Mouse (Mus musculus) naive thymus-derived CD4-positive, alpha-beta T cell, adult 2 months (primary cell): ENCODE data around the gene Mapk3.

ENCODE experiments used
- DNase-seq: peaks from one replicate; pipeline ENCODE4 v3.0.0-alpha.2; 2011; ENCODE audit warnings: low read depth

The Mapk3 gene

DNA sequence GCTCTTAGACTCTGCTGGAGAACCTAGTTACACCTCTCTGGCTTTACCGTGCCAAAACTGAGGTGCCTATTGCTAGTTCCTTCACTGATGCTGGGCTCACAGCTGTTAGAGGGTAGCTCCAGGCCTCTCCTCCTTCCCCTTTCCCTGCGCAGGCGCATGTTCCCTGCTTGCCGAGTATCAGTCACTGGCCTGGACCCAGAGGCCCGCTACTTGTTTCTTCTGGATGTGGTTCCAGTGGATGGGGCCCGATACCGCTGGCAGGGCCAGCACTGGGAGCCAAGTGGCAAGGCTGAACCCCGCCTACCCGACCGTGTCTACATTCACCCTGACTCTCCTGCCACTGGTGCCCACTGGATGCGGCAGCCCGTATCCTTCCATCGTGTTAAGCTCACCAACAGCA is 23.3 kb downstream of the Mapk3 start:
- no peak for DNase-seq

GRCm38 (mm10) chr7:126784469-126784868 is 25.1 kb downstream of the Mapk3 start:
- no peak for DNase-seq

- no peak for DNase-seq
Observed at GRCm38 (mm10) chr7:126785056-126785455, 25.7 kb downstream of the Mapk3 start.

DNA sequence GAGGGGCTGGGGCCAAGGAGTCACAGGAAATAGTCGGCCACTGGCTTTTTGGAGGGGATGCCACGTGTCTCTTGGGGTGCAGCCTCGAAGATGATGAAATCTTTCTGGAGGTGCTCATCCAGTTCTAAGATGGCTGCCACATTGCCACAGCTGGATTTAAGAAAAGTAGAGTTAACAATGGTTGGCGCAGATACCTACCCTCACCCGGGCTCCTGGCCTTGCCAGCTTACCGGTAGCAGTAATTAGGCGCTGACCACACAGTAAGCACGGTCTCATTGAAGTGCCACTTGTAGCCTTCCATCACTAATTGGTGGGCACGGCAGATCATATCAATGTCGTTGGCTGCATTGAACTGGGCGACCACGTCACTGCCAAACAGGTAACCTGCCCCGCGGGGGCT is 26.7 kb downstream of the Mapk3 start:
- DNase-seq, result no peak

DNA sequence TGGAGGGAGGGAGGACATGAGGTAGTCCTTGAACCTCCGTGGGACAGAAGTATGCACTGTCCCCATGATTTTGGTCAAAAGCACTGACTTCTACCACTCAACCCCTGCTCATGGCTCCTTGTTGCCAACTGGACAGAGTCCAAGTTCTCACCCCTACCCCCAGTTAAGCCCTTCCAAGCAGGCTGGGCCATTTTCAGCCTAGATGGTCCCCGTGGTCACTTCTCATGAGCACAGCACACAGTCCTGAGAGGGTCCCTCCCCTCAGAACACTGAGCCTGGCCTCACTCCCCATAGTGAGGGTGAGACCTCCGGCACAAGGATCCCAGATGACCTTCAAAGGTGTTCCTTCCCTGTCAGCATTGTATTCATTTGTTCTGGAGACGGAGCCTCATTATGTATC is 29.7 kb downstream of the Mapk3 start:
- no peak for DNase-seq

DNA sequence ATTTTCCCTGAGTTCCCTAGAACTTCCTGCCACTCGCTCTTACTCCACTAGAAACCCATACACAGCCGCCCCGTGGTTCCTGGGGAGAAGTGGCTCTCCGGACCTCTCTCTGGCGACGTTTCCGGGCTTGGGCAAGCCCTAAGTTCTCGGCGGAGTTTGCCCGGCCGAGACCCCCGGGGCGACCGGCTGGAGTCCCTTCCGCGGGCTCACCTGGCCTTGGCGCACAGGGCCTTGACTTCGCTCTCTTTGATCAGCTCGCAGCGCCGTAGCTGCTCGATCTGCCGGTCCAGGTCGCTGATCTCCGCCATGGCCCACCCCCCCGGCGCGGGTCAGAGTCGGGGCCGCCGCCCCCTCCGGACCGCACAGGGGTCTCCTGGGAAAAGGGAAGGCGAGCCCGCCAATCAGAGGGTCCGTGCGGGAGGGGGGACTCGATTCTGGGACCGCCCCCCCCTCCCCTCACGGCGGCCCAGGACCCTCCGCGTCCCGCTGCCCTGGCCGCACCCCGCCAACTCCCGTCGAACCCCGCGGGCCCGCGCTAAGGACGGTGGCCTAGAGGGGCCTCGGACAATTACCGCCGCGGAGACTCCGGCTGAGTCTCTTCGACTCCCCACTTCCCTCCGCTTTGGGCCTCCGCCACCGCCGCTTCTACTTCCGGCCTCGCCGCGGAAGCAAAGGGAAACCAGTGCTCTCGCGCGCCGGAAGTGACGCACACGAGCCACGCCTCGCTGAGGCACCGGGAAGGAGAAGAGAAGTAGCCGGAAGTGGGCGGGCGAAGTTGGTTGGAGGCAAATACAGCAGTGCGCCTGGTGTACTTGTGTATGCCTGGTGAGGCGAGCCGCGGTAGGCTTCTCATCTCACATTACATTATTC is 32.7 kb downstream of the Mapk3 start, which contains the start of gene Ppp4c:
TSS of gene Ppp4c (minus strand) at position 646 of the 870 bp plus-strand sequence.
- DNase-seq, result peak; percentile 97

- no peak for DNase-seq
Observed at GRCm38 (mm10) chr7:126792721-126793443, 33.5 kb downstream of the Mapk3 start.

DNA sequence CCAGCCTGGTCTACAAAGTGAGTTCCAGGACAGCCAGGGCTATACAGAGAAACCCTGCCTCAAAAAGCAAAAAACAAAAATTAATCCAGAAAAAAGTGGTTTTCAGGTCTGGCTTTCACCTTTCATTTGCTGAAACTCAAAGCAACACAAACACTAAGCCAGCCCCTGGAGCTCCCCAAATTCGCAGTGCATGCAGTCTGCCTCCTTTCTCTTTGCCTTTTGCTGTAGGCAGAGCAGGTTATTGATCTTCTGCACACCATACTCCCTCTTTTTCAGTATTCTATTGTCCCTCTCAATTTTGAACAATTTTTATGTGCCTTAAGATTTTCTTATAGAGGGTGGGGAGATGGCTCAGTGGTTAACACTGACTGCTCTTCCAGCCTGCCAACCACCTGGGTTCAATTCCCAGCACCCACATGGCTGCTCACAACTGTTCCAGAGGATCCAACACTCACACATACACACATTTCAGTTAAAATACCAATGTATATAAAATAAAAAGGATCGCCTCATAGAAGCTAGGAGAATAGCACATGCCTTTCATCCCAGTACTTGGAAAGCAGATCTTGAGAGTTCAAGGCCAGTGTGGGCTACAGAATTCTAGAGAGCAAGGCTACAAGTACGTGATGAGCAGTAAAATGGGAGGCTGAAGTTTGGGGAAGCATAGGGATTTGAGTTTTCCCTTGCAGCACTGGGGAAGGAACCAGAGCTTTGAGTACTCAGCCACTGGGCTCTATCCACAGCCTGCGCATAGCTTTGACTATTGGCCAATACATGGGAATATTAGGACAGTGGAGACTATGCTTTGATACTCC is 34.3 kb downstream of the Mapk3 start:
- DNase-seq, result no peak

GRCm38 (mm10) chr7:126794271-126794605 is 34.8 kb downstream of the Mapk3 start:
- peak; percentile 73 for DNase-seq

GRCm38 (mm10) chr7:126795387-126796317 is 36.3 kb downstream of the Mapk3 start:
- no peak for DNase-seq

GRCm38 (mm10) chr7:126796350-126796932 is 37.0 kb downstream of the Mapk3 start:
- DNase-seq, result peak; percentile 60

GRCm38 (mm10) chr7:126797411-126798126 is 38.2 kb downstream of the Mapk3 start, which contains the start of gene Fam57b:
Fam57b (plus strand) TSS chr7:126797668.
- no peak for DNase-seq

DNA sequence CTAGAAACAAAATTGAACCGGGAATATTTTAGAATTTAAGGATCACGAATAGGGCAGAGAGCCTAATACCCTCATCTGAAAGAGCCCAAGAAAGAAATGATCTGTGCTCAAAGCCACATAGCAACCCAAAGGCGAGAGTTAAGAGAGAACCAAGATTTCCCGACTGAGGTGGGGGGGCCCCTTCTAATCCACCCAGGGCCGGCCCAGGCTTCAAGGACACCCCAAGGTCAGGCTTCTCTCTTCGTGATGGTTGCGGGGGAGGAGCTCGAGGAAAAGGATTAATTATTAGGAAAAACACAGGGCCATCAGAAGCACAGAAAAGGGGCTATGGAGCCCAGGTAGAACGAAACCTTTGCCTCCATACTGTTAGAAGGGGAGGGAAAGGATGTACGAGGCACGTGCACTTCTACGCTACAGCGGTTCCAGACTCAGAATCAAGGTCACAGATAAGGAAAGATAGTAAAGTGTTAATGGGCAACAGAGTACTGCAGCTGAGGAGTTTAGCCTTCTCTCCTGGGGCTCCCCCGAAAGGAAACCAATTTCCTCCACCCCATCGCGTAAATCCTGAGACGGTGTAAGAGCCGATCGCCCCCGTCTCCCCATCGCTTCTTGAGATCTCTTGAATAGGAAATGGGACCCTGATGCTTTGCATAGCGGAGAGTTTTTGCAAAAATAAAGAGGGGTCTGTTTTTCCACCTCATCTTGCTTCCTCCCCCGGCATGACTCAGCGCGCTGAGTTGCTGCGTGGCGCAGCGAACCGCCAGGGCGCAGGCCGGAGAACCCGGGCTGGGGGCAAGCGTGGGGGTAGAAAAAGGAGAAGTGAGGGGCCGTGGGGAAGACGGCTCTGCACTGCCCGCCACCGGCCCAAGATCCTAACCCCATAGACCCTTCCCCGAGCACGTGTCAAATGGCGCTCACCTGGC is 39.0 kb downstream of the Mapk3 start:
- peak; percentile 60 for DNase-seq

GRCm38 (mm10) chr7:126799050-126799467 is 39.7 kb downstream of the Mapk3 start:
- DNase-seq, result peak; percentile 97

GRCm38 (mm10) chr7:126799468-126800268 is 40.3 kb downstream of the Mapk3 start:
- peak; percentile 90 for DNase-seq

DNA sequence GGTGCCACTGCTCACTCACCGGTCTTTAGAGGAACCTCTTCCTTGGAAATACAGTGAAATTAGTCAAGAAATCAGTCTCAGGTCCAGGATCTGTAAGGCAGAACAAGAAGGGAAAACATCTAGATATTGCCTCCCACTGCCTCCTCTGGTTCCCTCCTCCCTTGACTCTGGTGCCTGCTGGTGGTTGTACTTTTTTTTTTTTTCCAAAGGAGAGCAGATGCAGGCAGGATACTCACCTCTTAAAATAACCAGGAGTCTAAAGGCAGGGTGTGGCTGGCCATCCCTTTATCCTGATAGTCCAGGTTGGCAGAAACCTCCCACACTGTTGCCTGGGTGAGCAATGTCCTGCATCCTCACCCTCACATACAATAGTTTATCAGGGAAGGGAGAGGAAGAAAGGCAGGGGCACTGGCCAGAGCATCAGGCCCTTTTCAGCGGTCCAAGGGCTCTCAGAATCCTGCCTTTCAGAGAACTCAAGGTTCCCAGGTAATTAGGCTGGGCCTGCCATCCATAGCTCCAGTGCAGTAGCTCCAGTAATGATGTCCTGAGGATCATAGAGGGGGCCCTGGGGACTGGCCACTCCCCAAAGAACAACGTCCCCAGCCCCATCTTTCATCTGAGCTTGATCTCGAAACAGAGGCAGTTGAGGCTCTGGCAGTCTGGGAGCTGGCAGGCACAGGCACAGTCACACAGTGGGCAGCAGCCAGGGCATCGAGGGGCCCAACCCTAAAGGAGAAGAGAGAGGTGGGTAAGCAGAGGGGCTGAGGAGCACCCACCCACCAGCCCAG is 41.1 kb downstream of the Mapk3 start:
- DNase-seq, result no peak

DNA sequence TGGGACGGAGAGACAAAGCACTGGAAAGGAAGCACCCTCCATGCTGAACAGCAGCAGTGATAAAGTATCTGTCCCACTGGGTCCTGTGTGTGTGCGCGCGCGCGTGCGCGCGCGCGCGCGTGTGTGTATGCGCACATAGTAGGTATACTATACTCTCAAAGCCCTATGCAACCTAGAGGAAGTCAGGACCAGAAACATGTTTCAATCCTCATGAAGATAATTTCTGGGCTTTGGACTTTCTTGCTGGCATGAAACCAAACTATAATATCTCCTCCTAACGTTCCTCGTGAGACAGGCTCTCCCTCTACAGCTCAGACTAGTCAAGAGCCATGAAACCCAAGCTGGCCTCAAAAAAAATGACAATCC is 41.6 kb downstream of the Mapk3 start:
- DNase-seq, result no peak
